Mouse (Mus musculus): ENCODE results near the gene Lce1m.

GRCm38 (mm10) chr3:93023411-93024184 lies 4.7 kb upstream of the Lce1m start:
- TF ChIP-seq CTCF (IDR thresholded peaks at IDR 0.05; ENCODE audit: insufficient read depth, low read length) (no peak), POLR2A (IDR thresholded peaks at IDR 0.05; ENCODE audit: borderline replicate concordance, extremely low read depth, low read depth, low read length) (no peak)
